Mouse (Mus musculus) stomach, embryonic 15.5 days (tissue): ENCODE measurements around the gene Atp11b. TPM values are rescaled to one million over a fixed set of nuclear protein-coding genes. Genes with fewer than 3 reads are reported as not detected.

Experiments
- ATAC-seq: fragments of 200-750 bp; cut with Nextera tagmentation; 2 replicates; pipeline ENCODE4 v1.8.0; 2017; ENCODE audit warnings: low read depth, moderate number of reproducible peaks, moderate TSS enrichment; ENCODE audit not compliant: insufficient read depth, low FRiP score
- H3K27ac ChIP-seq: fragments of 300-500 bp; sonication (generic); 2 replicates; pipeline ENCODE4 v1.5.1; 2015; ENCODE audit warnings: mild to moderate bottlenecking, inconsistent platforms
- H3K27me3 ChIP-seq: fragments of 300-500 bp; sonication (generic); replicated peaks from 2 replicates; pipeline ENCODE4 v1.6.1; 2015; ENCODE audit warnings: inconsistent platforms
- H3K36me3 ChIP-seq: fragments of 300-500 bp; sonication (generic); 2 replicates; pipeline ENCODE4 v1.6.1; 2015; ENCODE audit warnings: inconsistent platforms
- H3K4me1 ChIP-seq: fragments of 300-500 bp; sonication (generic); 2 replicates; pipeline ENCODE4 v1.6.1; 2015; ENCODE audit warnings: inconsistent platforms
- H3K4me2 ChIP-seq: fragments of 300-500 bp; sonication (generic); 2 replicates; pipeline ENCODE4 v1.6.1; 2015; ENCODE audit warnings: mild to moderate bottlenecking, inconsistent platforms
- H3K4me3 ChIP-seq: fragments of 300-500 bp; sonication (generic); replicated peaks from 2 replicates; pipeline ENCODE4 v1.5.1; 2015; ENCODE audit warnings: inconsistent platforms
- H3K9ac ChIP-seq: fragments of 300-500 bp; sonication (generic); 2 replicates; pipeline ENCODE4 v1.6.1; 2015; ENCODE audit warnings: inconsistent platforms
- H3K9me3 ChIP-seq: fragments of 300-500 bp; sonication (generic); 2 replicates; pipeline ENCODE4 v1.6.1; 2016; ENCODE audit warnings: inconsistent platforms
- WGBS: fragments of 180-500 bp; shearing (Covaris S2); methylation state at CpG from one replicate; pipeline ENCODE4 v1.1.7; 2015; 5-methylcytosine and 5-hydroxymethylcytosine counted together
- polyA plus RNA-seq: library from polyadenylated mRNA; unstranded; fragments of >200 nt; fragmentation: Nextera tagmentation; extraction: Ambion mirVana; gene quantifications from 2 replicates; pipeline ENCODE4 v1.2.1, GENCODE M21; 2015

The Atp11b gene
- polyA plus RNA-seq, 1 experiment from 2014 or later = 51.3 TPM

DNA sequence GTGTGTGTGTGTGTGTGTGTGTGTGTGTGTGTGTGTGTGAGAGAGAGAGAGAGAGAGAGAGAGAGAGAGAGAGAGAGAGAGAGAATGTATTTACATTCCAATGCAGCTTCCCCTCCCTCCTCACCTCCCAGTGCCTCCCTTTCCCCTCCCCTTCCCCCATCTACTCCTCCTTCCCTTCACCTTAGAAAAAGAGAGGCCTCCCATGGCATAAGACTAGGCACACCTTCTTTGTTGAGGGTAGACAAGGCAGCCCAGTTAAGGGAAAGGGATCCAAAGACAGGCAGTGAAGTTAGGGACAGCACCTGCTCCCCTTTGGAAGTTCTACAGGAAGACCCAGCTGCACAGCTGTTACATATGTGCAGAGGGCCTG lies 21.1 kb upstream of the Atp11b start:
- H3K9ac ChIP-seq = no peak overlapping the region
- H3K36me3 ChIP-seq = no peaks in the 10 kb centered on the region
- H3K9me3 ChIP-seq = no peaks in the 10 kb centered on the region
- H3K27ac ChIP-seq = no peak overlapping the region
- ATAC-seq = no peak
- H3K27me3 ChIP-seq = no peaks in the 10 kb centered on the region
- no peak overlapping the region for H3K4me3 ChIP-seq
- H3K4me2 ChIP-seq = no peak overlapping the region
- H3K4me1 ChIP-seq = no peaks in the 10 kb centered on the region

DNA sequence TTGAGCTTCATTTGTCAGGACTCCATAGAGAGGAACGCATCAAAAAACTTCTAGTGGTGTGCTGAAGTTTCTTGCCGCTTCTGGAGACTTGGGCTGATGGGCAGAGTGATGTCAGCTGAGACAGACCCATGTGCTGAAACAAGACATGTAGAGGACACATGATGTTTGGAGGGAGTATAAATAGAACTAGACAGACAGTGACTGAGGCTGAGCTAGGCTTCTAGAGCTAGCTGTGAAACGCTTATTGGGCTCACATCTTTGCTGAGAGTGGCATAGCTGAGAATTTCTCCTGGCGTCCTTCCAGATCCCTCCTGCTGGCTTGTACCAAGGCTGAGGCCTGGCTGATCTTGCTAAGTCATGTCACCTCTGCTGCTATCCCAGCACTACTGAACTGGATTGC lies 19.4 kb upstream of the Atp11b start:
- ATAC-seq = no peak
- 75% methylated on average over 4 of the region's 4 CpGs for WGBS
- Histone ChIP-seq H3K27me3 (no peaks in the 10 kb centered on the region), H3K36me3 (no peaks in the 10 kb centered on the region), H3K4me1 (no peaks in the 10 kb centered on the region), H3K9ac (no peak overlapping the region), H3K4me3 (no peak overlapping the region), H3K27ac (no peak overlapping the region), H3K9me3 (no peaks in the 10 kb centered on the region), H3K4me2 (no peak overlapping the region)

DNA sequence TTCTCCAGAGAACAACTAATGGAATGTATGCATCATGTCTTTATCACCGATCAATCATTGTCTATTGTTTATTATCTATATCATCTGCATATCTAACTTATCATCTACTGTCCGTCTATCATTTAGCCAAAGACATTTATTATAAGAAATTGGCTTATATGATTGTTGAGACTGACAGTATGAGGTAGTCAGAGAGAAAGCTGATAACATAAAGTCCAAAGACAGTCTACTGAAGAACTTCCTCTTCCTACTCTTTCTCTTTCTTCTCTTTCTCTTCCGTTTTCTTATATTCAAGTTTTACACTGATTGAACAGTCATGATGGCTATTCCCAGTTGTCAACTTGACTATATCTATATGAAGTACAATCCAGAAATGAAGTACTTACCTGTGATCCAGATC lies 15.8 kb upstream of the Atp11b start:
- Histone ChIP-seq H3K36me3 (no peaks in the 10 kb centered on the region), H3K4me3 (no peak overlapping the region), H3K9me3 (no peaks in the 10 kb centered on the region), H3K4me1 (no peaks in the 10 kb centered on the region), H3K27me3 (no peaks in the 10 kb centered on the region), H3K27ac (no peak overlapping the region), H3K4me2 (no peak overlapping the region), H3K9ac (no peak overlapping the region)
- WGBS = 79% methylated on average over 3 of the region's 3 CpGs
- no peak for ATAC-seq

DNA sequence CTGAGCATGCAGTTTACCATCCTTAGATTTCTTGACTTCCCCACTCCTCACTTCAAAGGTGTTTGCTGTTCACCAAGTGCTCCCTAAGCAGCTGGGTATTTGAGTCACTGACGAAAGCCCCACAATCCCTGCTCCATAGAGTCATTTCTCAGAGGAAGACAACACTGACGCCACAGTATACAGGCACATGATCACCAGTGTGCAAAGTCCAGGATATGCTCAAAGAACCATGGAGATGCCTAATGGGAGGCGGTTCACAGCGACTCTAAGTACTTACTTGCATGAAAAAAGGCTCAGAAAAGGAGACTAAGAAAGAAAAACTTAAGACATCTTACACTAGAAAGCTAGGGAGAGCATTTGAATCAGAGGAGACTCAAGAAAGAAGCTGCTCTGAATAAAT lies 8.9 kb upstream of the Atp11b start:
- no peak for ATAC-seq
- WGBS = 54% methylated on average over 4 of the region's 4 CpGs
- H3K4me3 ChIP-seq = no peak overlapping the region
- no peaks in the 10 kb centered on the region for H3K36me3 ChIP-seq
- H3K27me3 ChIP-seq = no peaks in the 10 kb centered on the region
- H3K27ac ChIP-seq = no peak overlapping the region
- no peak overlapping the region for H3K4me2 ChIP-seq
- H3K4me1 ChIP-seq = no peaks in the 10 kb centered on the region
- no peaks in the 10 kb centered on the region for H3K9me3 ChIP-seq
- no peak overlapping the region for H3K9ac ChIP-seq

DNA sequence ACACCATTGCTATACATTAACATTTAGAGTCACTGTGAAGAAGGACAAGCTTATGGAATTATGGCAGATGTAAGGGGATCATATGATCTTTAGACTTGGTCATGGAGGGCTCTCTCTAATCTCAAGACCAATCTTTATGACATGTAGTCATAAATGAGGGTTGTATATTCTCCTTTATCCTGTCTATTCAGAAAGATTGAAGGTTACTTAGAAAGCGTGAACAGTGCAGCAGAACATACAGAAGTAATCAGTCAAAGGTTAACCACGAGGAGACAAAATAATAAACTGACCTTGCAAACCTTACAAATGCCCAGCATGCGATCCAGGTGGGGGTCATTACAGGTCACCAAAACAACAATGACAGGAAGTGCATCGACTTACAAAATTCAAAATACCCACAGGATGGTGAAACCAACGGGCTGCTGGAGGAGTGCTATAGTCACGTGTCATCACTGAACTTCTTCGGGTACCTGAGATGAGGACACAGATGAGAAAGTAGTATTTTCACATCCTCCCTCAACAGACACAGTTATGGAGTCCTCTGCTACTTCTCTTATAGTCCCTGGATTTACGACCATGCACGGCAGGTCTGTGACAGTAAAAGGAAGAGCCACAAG lies 7.0 kb upstream of the Atp11b start:
- ATAC-seq = no peak
- Histone ChIP-seq H3K9me3 (no peaks in the 10 kb centered on the region), H3K36me3 (no peaks in the 10 kb centered on the region), H3K9ac (no peak overlapping the region), H3K4me1 (no peaks in the 10 kb centered on the region), H3K4me2 (no peak overlapping the region), H3K4me3 (no peak overlapping the region), H3K27me3 (no peaks in the 10 kb centered on the region), H3K27ac (no peak overlapping the region)
- 54% methylated on average over 9 of the region's 9 CpGs for WGBS

DNA sequence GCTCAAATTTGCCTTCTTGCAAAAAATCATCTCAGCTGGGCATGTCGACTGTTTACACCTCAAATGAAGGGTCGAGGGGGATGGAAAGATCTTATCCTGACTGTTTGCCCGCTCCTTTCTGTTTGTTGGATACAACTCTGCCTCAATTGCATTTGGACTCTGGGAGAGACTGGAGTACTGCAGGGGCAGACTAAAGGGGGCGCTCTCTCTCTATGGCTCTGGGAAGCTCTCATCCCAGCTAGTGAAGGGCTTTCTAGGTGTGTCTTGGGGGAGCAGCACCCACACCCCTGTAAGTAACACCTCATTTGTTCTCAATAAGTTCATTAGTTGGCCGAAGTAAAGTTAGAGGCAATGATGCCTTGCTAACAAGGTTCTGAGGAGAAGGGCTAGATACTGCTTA lies 3.6 kb upstream of the Atp11b start:
- Histone ChIP-seq H3K9ac (no peak overlapping the region), H3K9me3 (no peaks in the 10 kb centered on the region), H3K27me3 (no peaks in the 10 kb centered on the region), H3K4me3 (no peak overlapping the region), H3K27ac (no peak overlapping the region), H3K36me3 (no peaks in the 10 kb centered on the region), H3K4me1 (no peaks in the 10 kb centered on the region; the same call in 1 of the 2 replicates), H3K4me2 (no peak overlapping the region)
- no peak for ATAC-seq
- WGBS = 51% methylated on average over 5 of the region's 5 CpGs

DNA sequence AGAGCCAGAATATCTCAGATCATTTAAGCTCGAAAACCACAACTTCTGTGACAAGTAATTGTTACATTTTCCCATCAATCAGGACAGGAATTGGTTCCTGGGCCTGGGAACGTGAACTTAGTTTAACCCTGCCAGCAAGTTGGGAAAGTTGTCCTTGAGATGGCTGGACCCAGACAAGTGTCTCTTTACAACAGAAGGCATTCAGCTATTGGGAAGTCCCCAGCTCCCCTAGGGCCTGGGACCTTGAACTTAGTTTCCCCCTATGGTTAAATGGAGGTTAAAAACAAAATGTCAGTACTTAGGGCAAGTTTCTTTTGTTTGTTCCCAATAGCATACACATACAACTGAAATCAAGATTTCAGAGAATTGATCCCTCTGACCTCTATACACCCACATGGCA lies 2.2 kb upstream of the Atp11b start:
- Histone ChIP-seq H3K4me3 (no peak overlapping the region), H3K36me3 (no peaks in the 10 kb centered on the region), H3K4me2 (no peak overlapping the region), H3K9me3 (no peaks in the 10 kb centered on the region), H3K9ac (no peak overlapping the region), H3K27me3 (no peaks in the 10 kb centered on the region), H3K27ac (no peak overlapping the region), H3K4me1 (no peaks in the 10 kb centered on the region; the same call in 1 of the 2 replicates)
- WGBS = 56% methylated on average over 2 of the region's 2 CpGs
- no peak for ATAC-seq

DNA sequence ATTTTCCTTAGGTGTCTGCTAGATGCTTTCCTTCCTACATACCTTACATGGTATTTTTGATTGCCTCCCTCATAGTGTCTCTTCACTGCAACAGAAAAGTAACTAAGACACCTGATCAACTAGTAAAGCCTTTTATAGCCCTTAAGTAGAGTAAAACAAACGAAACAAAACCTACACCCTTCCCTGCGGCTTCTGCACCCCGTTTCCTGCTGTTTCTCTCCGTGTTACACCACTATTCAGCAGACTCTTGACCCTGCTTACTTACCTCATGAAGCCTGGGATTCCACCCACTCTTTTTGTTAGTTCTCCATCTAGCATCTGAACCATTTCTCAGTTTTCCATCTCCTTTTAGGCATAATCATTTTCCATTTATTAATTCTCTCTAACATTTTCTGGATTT lies 8.8 kb downstream of the Atp11b start:
- no peak for ATAC-seq
- Histone ChIP-seq H3K4me3 (no peak overlapping the region), H3K9me3 (no peaks in the 10 kb centered on the region), H3K36me3 (no peaks in the 10 kb centered on the region), H3K4me2 (no peak overlapping the region), H3K4me1 (no peaks in the 10 kb centered on the region), H3K9ac (no peak overlapping the region), H3K27me3 (no peaks in the 10 kb centered on the region), H3K27ac (no peak overlapping the region)
- WGBS = 62% methylated on average over 4 of the region's 4 CpGs

DNA sequence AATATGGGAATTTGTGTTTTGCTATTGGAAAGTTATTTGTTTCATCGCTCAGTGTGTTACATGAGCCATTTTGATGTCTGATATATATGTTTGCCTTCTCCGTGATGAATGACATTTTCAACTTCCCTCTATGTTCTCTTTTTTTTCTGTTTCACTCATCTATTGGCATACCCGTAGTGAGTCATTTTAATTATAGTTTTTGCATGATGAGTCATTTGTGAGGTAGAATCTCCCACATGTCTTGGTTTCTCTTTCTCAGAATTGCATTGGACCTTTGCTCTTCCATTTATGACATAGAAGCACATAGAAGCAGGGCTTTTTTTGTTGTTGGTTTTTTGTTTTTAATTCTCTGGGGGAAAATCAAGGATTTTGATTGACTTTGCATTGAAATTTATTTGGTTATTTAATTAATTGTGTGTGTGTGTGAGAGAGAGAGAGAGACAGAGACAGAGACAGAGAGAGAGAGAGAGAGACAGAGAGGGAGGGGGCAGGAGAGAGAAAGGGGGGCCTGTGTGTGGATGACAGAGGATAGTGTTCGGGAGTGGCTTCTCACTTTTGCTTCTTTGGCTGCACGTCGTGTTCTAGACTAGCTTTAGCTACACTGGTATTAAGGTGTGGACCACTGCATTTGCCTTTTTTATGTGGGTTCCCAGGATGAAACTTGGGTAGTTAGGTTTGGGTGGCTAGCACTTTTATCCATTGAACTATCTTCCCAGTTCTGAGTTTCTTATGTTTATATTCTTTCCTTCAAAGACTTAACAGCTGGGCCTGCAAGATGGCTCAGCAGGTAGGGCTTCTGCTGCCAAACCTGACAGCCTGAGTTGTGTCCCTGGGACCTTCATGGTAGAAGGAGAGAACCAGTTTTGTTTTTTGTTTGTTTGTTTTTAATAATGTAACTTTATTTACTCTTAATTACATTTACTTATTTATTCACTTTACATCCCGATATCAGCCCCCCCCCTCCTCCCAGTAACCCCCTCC lies 11.0 kb downstream of the Atp11b start:
- Histone ChIP-seq H3K4me3 (no peak overlapping the region), H3K9ac (no peak overlapping the region), H3K27ac (no peak overlapping the region), H3K36me3 (no peaks in the 10 kb centered on the region; the same call in 1 of the 2 replicates), H3K4me2 (no peak overlapping the region), H3K9me3 (no peaks in the 10 kb centered on the region), H3K27me3 (no peaks in the 10 kb centered on the region), H3K4me1 (no peaks in the 10 kb centered on the region)
- WGBS = 70% methylated on average over 7 of the region's 7 CpGs
- no peak for ATAC-seq

DNA sequence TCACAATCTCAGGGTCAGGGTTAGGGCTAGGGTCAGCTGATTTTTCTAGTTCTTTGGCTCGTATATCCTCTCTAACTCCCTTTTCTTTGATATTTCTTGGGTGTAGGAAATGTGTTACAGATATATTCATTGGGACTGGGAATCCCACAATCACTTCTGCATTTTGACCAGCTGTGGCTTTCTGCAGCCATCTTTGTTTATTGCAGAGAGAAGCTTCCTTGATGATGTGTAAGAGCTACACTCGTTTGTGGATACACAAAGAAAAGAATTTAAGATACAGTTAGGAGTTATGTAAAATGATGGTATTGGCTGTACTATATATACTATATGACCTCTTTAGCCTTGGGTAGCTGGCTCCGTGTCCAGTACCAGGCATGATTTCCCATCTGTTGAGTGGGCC lies 25.8 kb downstream of the Atp11b start:
- Histone ChIP-seq H3K36me3 (no peaks in the 10 kb centered on the region), H3K4me1 (no peaks in the 10 kb centered on the region), H3K4me2 (no peak overlapping the region), H3K27ac (no peak overlapping the region), H3K9ac (no peak overlapping the region), H3K4me3 (no peak overlapping the region), H3K9me3 (no peaks in the 10 kb centered on the region), H3K27me3 (no peaks in the 10 kb centered on the region)
- ATAC-seq = no peak
- 76% methylated on average over 3 of the region's 3 CpGs for WGBS

DNA sequence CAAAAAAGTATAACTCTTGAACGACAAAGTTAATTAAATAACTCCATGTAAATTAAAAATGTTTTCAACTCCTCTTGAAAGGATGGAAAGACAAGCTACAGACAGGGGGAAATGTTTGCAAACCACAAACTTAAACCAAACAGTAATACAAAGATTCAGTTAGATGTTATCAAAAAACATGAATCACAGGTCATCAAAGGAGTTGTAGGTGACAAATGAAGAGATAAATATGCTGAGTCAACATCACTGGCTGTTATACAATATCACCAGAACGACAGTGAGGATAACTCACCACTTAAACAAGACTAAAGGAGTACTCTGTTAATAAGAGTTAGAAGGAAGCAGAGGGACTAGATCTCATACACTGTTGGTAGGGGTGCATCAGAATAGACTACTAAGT lies 48.1 kb downstream of the Atp11b start:
- H3K9ac ChIP-seq = no peak overlapping the region
- no peak for ATAC-seq
- H3K4me1 ChIP-seq = no peaks in the 10 kb centered on the region
- H3K27ac ChIP-seq = no peak overlapping the region
- no peaks in the 10 kb centered on the region for H3K27me3 ChIP-seq
- peaks cover 10% of the 10 kb centered on the region for H3K36me3 ChIP-seq
- 83% methylated on average over 2 of the region's 2 CpGs for WGBS
- no peak overlapping the region for H3K4me3 ChIP-seq
- no peak overlapping the region for H3K4me2 ChIP-seq
- H3K9me3 ChIP-seq = no peaks in the 10 kb centered on the region

DNA sequence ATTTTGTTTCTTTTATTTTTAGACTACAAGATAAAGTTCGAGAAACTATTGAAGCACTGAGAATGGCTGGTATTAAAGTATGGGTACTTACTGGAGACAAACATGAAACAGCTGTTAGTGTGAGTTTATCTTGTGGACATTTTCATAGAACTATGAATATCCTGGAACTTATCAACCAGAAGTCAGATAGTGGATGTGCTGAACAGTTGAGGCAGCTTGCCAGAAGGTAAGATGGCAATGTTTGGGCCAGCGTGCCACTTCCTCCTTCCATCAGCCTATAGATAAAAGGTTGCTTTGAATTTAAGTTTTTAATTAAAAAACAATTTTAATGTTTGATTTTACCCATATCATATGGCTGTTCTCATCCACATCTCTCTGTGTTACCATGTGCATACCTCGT lies 66.0 kb downstream of the Atp11b start:
- H3K4me3 ChIP-seq = no peak overlapping the region
- no peaks in the 10 kb centered on the region for H3K27me3 ChIP-seq
- no peak for ATAC-seq
- no peak overlapping the region for H3K4me2 ChIP-seq
- H3K36me3 ChIP-seq = peaks cover 10% of the 10 kb centered on the region
- 85% methylated on average over 3 of the region's 3 CpGs for WGBS
- no peak overlapping the region for H3K9ac ChIP-seq
- no peaks in the 10 kb centered on the region for H3K9me3 ChIP-seq
- no peak overlapping the region for H3K27ac ChIP-seq
- no peaks in the 10 kb centered on the region for H3K4me1 ChIP-seq
